Mouse (Mus musculus) ovary, postnatal 14 days (tissue): ENCODE results near the gene Cish.
"Not testable (repeated sequence)": the region's sequence is repeated elsewhere in the genome, so short reads cannot be mapped to it uniquely, and the experiment has no call there.

Experiments
- DNase-seq: peaks from one replicate; pipeline ENCODE4 v3.0.0; 2022; ENCODE audit warnings: low spot score

Cish gene

GRCm38 (mm10) chr9:107298059-107298780 is 2.4 kb downstream of the Cish start:
- no peak for DNase-seq

- no peak for DNase-seq
Observed at GRCm38 (mm10) chr9:107298876-107299275, 3.0 kb downstream of the Cish start.

- DNase-seq, result no peak
Observed at GRCm38 (mm10) chr9:107299783-107300182, 4.0 kb downstream of the Cish start.

- no peak for DNase-seq
Observed at GRCm38 (mm10) chr9:107300224-107300973, 4.6 kb downstream of the Cish start.

- no peak for DNase-seq
Observed at GRCm38 (mm10) chr9:107301554-107302331, 5.9 kb downstream of the Cish start.

GRCm38 (mm10) chr9:107302592-107302991 is 6.8 kb downstream of the Cish start:
- no peak for DNase-seq

GRCm38 (mm10) chr9:107303121-107303820 is 7.4 kb downstream of the Cish start:
- DNase-seq, result no peak

GRCm38 (mm10) chr9:107303900-107304299 is 8.1 kb downstream of the Cish start:
- DNase-seq, result no peak

- no peak for DNase-seq
Observed at GRCm38 (mm10) chr9:107304383-107304782, 8.6 kb downstream of the Cish start.

- no peak for DNase-seq
Observed at GRCm38 (mm10) chr9:107305012-107305411, 9.2 kb downstream of the Cish start.

GRCm38 (mm10) chr9:107305601-107306542 is 10.0 kb downstream of the Cish start:
- no peak for DNase-seq

- DNase-seq, result not testable (repeated sequence)
Observed at GRCm38 (mm10) chr9:107306673-107307072, 10.8 kb downstream of the Cish start.

GRCm38 (mm10) chr9:107307099-107307872 is 11.5 kb downstream of the Cish start:
- DNase-seq, result no peak

- DNase-seq, result peak; percentile 83
Observed at GRCm38 (mm10) chr9:107307886-107308285, 12.1 kb downstream of the Cish start.

- DNase-seq, result no peak
Observed at GRCm38 (mm10) chr9:107308346-107309000, 12.6 kb downstream of the Cish start.

- no peak for DNase-seq
Observed at GRCm38 (mm10) chr9:107309171-107309570, 13.3 kb downstream of the Cish start.

- DNase-seq, result no peak
Observed at GRCm38 (mm10) chr9:107309600-107309999, 13.8 kb downstream of the Cish start.

- no peak for DNase-seq
Observed at GRCm38 (mm10) chr9:107312811-107313584, 17.2 kb downstream of the Cish start.

GRCm38 (mm10) chr9:107313926-107314325 is 18.1 kb downstream of the Cish start:
- DNase-seq, result no peak
